Mouse (Mus musculus) hindbrain, embryonic 14.5 days (tissue): Measurements from ENCODE around the gene Slmap. TPM values are rescaled to one million over a fixed set of nuclear protein-coding genes. Genes with fewer than 3 reads are reported as not detected.
A peak's percentile ranks its signal among the peaks of the same experiment; 100 is the strongest.

Source experiments
- ATAC-seq: fragments of 200-750 bp; cut with Nextera tagmentation; 2 replicates; pipeline ENCODE4 v1.8.0; 2017; ENCODE audit warnings: moderate number of reproducible peaks, mild to moderate bottlenecking, moderate TSS enrichment, moderate library complexity; ENCODE audit not compliant: low FRiP score
- DNase-seq: peaks from one replicate; pipeline ENCODE4 v3.0.0-alpha.2; 2015; ENCODE audit warnings: low spot score
- H3K27ac ChIP-seq: fragments of 300-500 bp; sonication (generic); 2 replicates; pipeline ENCODE4 v1.5.1; 2014; ENCODE audit warnings: mild to moderate bottlenecking, moderate library complexity
- H3K27me3 ChIP-seq: fragments of 300-500 bp; sonication (generic); 2 replicates; pipeline ENCODE4 v1.6.1; 2014; ENCODE audit warnings: mild to moderate bottlenecking, low read length, mixed read lengths; ENCODE audit not compliant: control insufficient read depth, insufficient read depth
- H3K36me3 ChIP-seq: fragments of 300-500 bp; sonication (generic); replicated peaks from 2 replicates; pipeline ENCODE4 v1.6.1; 2014; ENCODE audit not compliant: control insufficient read depth, insufficient read depth
- H3K4me1 ChIP-seq: fragments of 300-500 bp; sonication (generic); replicated peaks from 2 replicates; pipeline ENCODE4 v1.6.1; 2014; ENCODE audit warnings: antibody characterized with exemption, low read length, mixed read lengths; ENCODE audit not compliant: control insufficient read depth, insufficient read depth
- H3K4me2 ChIP-seq: fragments of 300-500 bp; sonication (generic); replicated peaks from 2 replicates; pipeline ENCODE4 v1.6.1; 2014; ENCODE audit warnings: mild to moderate bottlenecking, moderate library complexity
- H3K4me3 ChIP-seq: fragments of 300-500 bp; sonication (generic); replicated peaks from 2 replicates; pipeline ENCODE4 v1.5.1; 2014; ENCODE audit warnings: mild to moderate bottlenecking, low read length
- H3K9ac ChIP-seq: fragments of 300-500 bp; sonication (generic); 2 replicates; pipeline ENCODE4 v1.6.1; 2014
- H3K9me3 ChIP-seq: fragments of 300-500 bp; sonication (generic); 2 replicates; pipeline ENCODE4 v1.6.1; 2016; ENCODE audit warnings: low read length; ENCODE audit not compliant: control insufficient read depth
- WGBS: fragments of 180-500 bp; shearing (Covaris S2); extraction: QIAGEN DNeasy Blood & Tissue Kit; methylation state at CpG from one replicate; pipeline ENCODE4 v1.1.7; 2014; 5-methylcytosine and 5-hydroxymethylcytosine counted together
- polyA plus RNA-seq: library from polyadenylated mRNA; unstranded; fragments of >200 nt; fragmentation: Nextera tagmentation; extraction: Ambion mirVana; gene quantifications from 2 replicates; pipeline ENCODE4 v1.2.1, GENCODE M21; 2014

Slmap gene
- polyA plus RNA-seq, 1 experiment from 2014 or later, result 19.6 TPM

GRCm38 (mm10) chr14:26539241-26539640, 4.5 kb upstream of the Slmap start:
- H3K4me3 ChIP-seq, result no peak overlapping the region
- H3K9me3 ChIP-seq, result no peaks in the 10 kb centered on the region
- H3K27me3 ChIP-seq, result no peaks in the 10 kb centered on the region; the same call in 1 of the 2 replicates
- no peaks in the 10 kb centered on the region for H3K4me1 ChIP-seq
- H3K9ac ChIP-seq, result no peak overlapping the region
- ATAC-seq, result no peak
- H3K36me3 ChIP-seq, result no peaks in the 10 kb centered on the region
- DNase-seq, result no peak
- no peak overlapping the region for H3K27ac ChIP-seq
- H3K4me2 ChIP-seq, result no peak overlapping the region
- WGBS, result 91% methylated on average over 4 of the region's 4 CpGs

GRCm38 (mm10) chr14:26533821-26534756, 642 bp downstream of the Slmap start:
- Histone ChIP-seq H3K4me2 (peak overlapping the region; percentile 94), H3K27me3 (no peaks in the 10 kb centered on the region), H3K36me3 (no peaks in the 10 kb centered on the region), H3K27ac (peak overlapping the region; percentile 86), H3K4me3 (peak overlapping the region; percentile 97), H3K4me1 (peaks cover 37% of the 10 kb centered on the region), H3K9me3 (no peaks in the 10 kb centered on the region), H3K9ac (peak overlapping the region; percentile 93)
- DNase-seq (peak; percentile 25), ATAC-seq (peak; percentile 83)
- whole genome bisulfite sequencing, result under 1% methylated on average over 81 of the region's 92 CpGs

DNA sequence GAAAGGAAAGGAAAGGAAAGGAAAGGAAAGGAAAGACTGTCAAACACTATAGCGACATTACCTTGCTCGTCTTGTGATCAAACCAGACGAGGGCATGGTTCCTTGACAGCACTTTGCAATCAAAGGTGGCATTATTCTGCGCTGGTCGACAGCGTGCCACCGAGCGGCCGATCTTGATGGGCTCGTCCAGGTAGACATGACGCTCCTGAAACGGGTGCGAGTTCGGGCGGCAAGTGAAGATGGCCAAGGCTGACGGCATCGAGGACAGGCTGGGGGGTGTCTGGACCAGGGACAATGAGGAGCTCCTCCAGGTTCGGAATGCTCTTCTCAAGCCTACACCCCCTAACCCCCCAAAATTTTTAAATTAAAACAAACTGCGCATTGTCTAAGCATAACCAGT, 1.5 kb downstream of the Slmap start:
- WGBS, result 29% methylated on average over 19 of the region's 19 CpGs
- Histone ChIP-seq H3K27me3 (no peaks in the 10 kb centered on the region), H3K4me2 (peak overlapping the region; percentile 94), H3K4me1 (peaks cover 37% of the 10 kb centered on the region), H3K27ac (no peak overlapping the region), H3K36me3 (no peaks in the 10 kb centered on the region), H3K9ac (peak overlapping the region; percentile 93), H3K4me3 (peak overlapping the region; percentile 97), H3K9me3 (no peaks in the 10 kb centered on the region)
- ATAC-seq, result no peak
- DNase-seq, result no peak

DNA sequence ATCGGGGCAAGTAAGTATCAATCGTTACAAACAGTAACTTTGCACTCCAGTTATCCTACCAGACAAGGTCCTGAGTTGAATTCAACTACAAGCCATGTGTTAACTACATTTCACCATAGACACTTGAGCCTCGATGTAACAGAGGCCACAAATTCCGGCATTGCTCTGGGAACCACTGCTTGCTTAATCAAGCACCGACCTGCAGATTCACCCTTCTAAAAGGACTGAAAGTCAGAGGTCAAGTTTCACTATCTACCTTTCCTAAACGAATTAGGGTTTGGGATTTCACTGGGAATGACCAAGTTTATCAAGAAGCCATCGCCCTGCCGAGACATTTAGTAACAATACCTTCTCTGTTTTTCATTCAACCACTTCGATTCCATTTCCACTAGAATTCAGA, 2.0 kb downstream of the Slmap start:
- 60% methylated on average over 9 of the region's 9 CpGs for WGBS
- ATAC-seq (no peak), DNase-seq (no peak)
- H3K9ac ChIP-seq, result peak overlapping the region; percentile 93
- H3K4me2 ChIP-seq, result peak overlapping the region; percentile 94
- no peaks in the 10 kb centered on the region for H3K36me3 ChIP-seq
- H3K4me3 ChIP-seq, result peak overlapping the region; percentile 97
- peaks cover 37% of the 10 kb centered on the region for H3K4me1 ChIP-seq
- H3K27ac ChIP-seq, result no peak overlapping the region
- no peaks in the 10 kb centered on the region for H3K27me3 ChIP-seq
- H3K9me3 ChIP-seq, result no peaks in the 10 kb centered on the region

GRCm38 (mm10) chr14:26531410-26532313, 3.1 kb downstream of the Slmap start:
- Histone ChIP-seq H3K27ac (no peak overlapping the region), H3K4me1 (peaks cover 37% of the 10 kb centered on the region), H3K9me3 (no peaks in the 10 kb centered on the region), H3K4me3 (no peak overlapping the region), H3K27me3 (no peaks in the 10 kb centered on the region), H3K36me3 (no peaks in the 10 kb centered on the region), H3K9ac (no peak overlapping the region), H3K4me2 (peak overlapping the region; percentile 94)
- DNase-seq (no peak), ATAC-seq (no peak)
- WGBS, result 81% methylated on average over 10 of the region's 10 CpGs

GRCm38 (mm10) chr14:26530350-26530749, 4.4 kb downstream of the Slmap start:
- Histone ChIP-seq H3K27me3 (no peaks in the 10 kb centered on the region), H3K9me3 (no peaks in the 10 kb centered on the region), H3K4me3 (no peak overlapping the region), H3K9ac (no peak overlapping the region), H3K36me3 (no peaks in the 10 kb centered on the region), H3K4me2 (no peak overlapping the region), H3K27ac (no peak overlapping the region), H3K4me1 (peaks cover 37% of the 10 kb centered on the region)
- DNase-seq (no peak), ATAC-seq (no peak)
- 53% methylated on average over 7 of the region's 7 CpGs for WGBS

GRCm38 (mm10) chr14:26528296-26528695, 6.4 kb downstream of the Slmap start:
- DNase-seq (no peak), ATAC-seq (no peak)
- H3K36me3 ChIP-seq, result no peaks in the 10 kb centered on the region
- no peak overlapping the region for H3K4me3 ChIP-seq
- no peak overlapping the region for H3K4me2 ChIP-seq
- H3K4me1 ChIP-seq, result peaks cover 34% of the 10 kb centered on the region
- no peaks in the 10 kb centered on the region for H3K27me3 ChIP-seq
- WGBS, result 82% methylated on average over 2 of the region's 2 CpGs
- no peaks in the 10 kb centered on the region for H3K9me3 ChIP-seq
- H3K9ac ChIP-seq, result no peak overlapping the region
- H3K27ac ChIP-seq, result no peak overlapping the region

DNA sequence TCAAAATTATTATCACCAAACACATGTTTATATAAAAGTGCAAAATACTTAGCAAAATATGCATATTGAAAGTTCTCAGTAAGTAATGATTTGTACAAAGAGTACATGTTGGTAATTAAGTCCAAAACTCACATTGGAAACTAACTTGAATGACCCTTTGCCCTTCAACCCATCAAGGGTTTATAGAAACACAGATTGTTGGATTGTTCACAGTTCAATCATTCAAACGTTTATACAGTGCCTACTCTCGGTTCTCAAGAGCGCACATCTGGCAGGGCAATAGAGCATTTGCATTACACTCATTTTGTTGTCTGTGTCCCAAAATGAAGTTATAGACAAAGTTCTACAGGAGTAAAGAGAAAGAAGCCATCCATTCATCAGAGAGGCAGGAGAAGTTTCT, 8.8 kb downstream of the Slmap start:
- no peak overlapping the region for H3K27ac ChIP-seq
- no peak overlapping the region for H3K4me2 ChIP-seq
- ATAC-seq (no peak), DNase-seq (no peak)
- H3K4me3 ChIP-seq, result no peak overlapping the region
- H3K27me3 ChIP-seq, result no peaks in the 10 kb centered on the region
- no peaks in the 10 kb centered on the region for H3K36me3 ChIP-seq
- H3K4me1 ChIP-seq, result peaks cover 14% of the 10 kb centered on the region
- WGBS, result 50% methylated on average over 3 of the region's 3 CpGs
- no peak overlapping the region for H3K9ac ChIP-seq
- H3K9me3 ChIP-seq, result no peaks in the 10 kb centered on the region

- no peak for DNase-seq
- Histone ChIP-seq H3K36me3 (no peaks in the 10 kb centered on the region), H3K4me1 (no peaks in the 10 kb centered on the region), H3K9ac (no peak overlapping the region), H3K4me2 (no peak overlapping the region), H3K4me3 (no peak overlapping the region), H3K27ac (no peak overlapping the region), H3K27me3 (no peaks in the 10 kb centered on the region), H3K9me3 (no peaks in the 10 kb centered on the region)
- 97% methylated on average over 2 of the region's 2 CpGs for WGBS
- no peak for ATAC-seq
Observed at GRCm38 (mm10) chr14:26523082-26523481, 11.6 kb downstream of the Slmap start.
